Mouse (Mus musculus): Measurements from ENCODE around the gene Lsm14a.

DNA sequence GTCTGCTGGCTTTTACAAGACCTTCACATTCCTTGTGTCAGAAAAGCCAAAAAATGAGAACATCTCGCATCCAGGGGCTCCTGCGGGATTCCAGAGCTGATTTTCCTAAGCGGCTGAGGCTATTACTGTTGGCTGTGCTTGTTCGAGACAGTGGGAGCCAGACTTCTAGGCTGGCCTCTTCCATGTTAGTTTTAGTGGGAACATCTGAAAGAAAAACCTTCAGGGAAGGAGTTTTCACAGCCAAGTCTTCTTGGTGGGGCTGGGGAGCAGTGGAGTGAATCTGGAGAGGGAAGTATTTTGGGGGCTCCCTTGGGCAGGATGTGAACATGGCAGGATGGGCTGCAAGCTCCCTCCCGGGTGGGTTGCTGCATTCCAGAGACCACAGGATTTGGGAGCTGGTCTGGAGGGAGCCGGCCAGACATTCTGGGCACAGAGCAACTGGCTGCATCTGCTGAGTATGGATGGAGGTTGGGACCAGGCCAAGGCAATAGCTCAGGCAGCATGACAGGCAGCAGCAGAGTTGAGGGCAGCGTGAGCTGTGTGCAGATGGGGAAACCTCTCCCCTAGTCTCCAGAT lies 75.1 kb downstream of the Lsm14a start:
- TF ChIP-seq GATA1 (IDR thresholded peaks at IDR 0.05; ENCODE audit: borderline replicate concordance, low read length) (no peak), FLI1 (IDR thresholded peaks at IDR 0.05; ENCODE audit: low read length) (no peak)

All from megakaryocyte, embryonic 14.5 days (primary cell).